Mouse (Mus musculus) MEL (cell line): Measurements from ENCODE around the gene Fhit. TPM values are rescaled to one million over a fixed set of nuclear protein-coding genes. Genes with fewer than 3 reads are reported as not detected.

ENCODE experiments used
- DNase-seq: peaks from one replicate; pipeline ENCODE4 v3.0.0; 2011; ENCODE audit warnings: low read depth, low spot score
- H3K27ac ChIP-seq: 2 replicates; pipeline ENCODE4 v1.5.1; 2012; ENCODE audit warnings: low read depth, mild to moderate bottlenecking, control low read depth, low read length, moderate library complexity; ENCODE audit not compliant: control insufficient read depth
- H3K27me3 ChIP-seq, 2 experiments: fragments of 150-350 bp in 1 of 2; sonication (generic) in 1 of 2; 2 replicates each; pipeline ENCODE4 v1.6.1; 2012; ENCODE audit warnings: low read length in 2 of 2, mild to moderate bottlenecking in 2 of 2, improper control_type of control experiment in 1 of 2, moderate library complexity in 1 of 2; ENCODE audit not compliant: insufficient read depth in 2 of 2, control insufficient read depth in 1 of 2
- H3K36me3 ChIP-seq, 2 experiments: 2 replicates each; pipeline ENCODE4 v1.6.1; 2012 to 2014; ENCODE audit warnings: low read length in 2 of 2, improper control_type of control experiment in 1 of 2, inconsistent platforms in 1 of 2, mild to moderate bottlenecking in 1 of 2; ENCODE audit not compliant: insufficient read depth in 2 of 2, control insufficient read depth in 1 of 2
- H3K4me1 ChIP-seq, 2 experiments: fragments of 150-350 bp in 1 of 2; sonication (generic) in 1 of 2; 2 replicates each; pipeline ENCODE4 v1.6.1; 2012; ENCODE audit warnings: low read length in 2 of 2, improper control_type of control experiment in 1 of 2, mild to moderate bottlenecking in 1 of 2; ENCODE audit not compliant: insufficient read depth in 2 of 2, control insufficient read depth in 1 of 2
- H3K4me3 ChIP-seq, 2 experiments: fragments of 150-350 bp in 1 of 2; sonication (generic) in 1 of 2; 2 replicates each; pipeline ENCODE4 v1.5.1; 2012; ENCODE audit warnings: low read depth in 2 of 2, low read length in 2 of 2, mild to moderate bottlenecking in 2 of 2, moderate library complexity in 2 of 2, control low read depth in 1 of 2, improper control_type of control experiment in 1 of 2; ENCODE audit not compliant: control insufficient read depth in 1 of 2, insufficient read depth in 1 of 2
- H3K79me2 ChIP-seq: 2 replicates; pipeline ENCODE4 v1.6.1; 2012; ENCODE audit warnings: mild to moderate bottlenecking, low read length, moderate library complexity; ENCODE audit not compliant: control insufficient read depth, poor library complexity, insufficient read depth
- H3K9ac ChIP-seq: 2 replicates; pipeline ENCODE4 v1.6.1; 2012; ENCODE audit warnings: low read depth, mild to moderate bottlenecking, control low read depth, low read length, moderate library complexity; ENCODE audit not compliant: control insufficient read depth, poor library complexity, severe bottlenecking
- H3K9me3 ChIP-seq: fragments of 150-350 bp; sonication (generic); replicated peaks from 2 replicates; pipeline ENCODE4 v1.6.1; 2012; ENCODE audit warnings: mild to moderate bottlenecking, low read length, improper control_type of control experiment, moderate library complexity; ENCODE audit not compliant: insufficient read depth
- CHD2 ChIP-seq: IDR thresholded peaks from 2 replicates; pipeline ENCODE4 v1.6.1; 2011; ENCODE audit warnings: low read length, improper control_type of control experiment
- CTCF ChIP-seq, 3 experiments: IDR thresholded peaks in 2 of 3; conservative IDR thresholded peaks in 1 of 3; 2 replicates each; pipeline ENCODE4 v1.5.1; 2011 to 2012; ENCODE audit warnings: low read length in 3 of 3, low read depth in 2 of 3, mild to moderate bottlenecking in 2 of 3, improper control_type of control experiment in 1 of 3, inconsistent platforms in 1 of 3, mixed read lengths in 1 of 3, moderate library complexity in 1 of 3; ENCODE audit not compliant: control insufficient read depth in 1 of 3, insufficient read depth in 1 of 3, poor library complexity in 1 of 3, severe bottlenecking in 1 of 3
- E2F4 ChIP-seq: IDR thresholded peaks from 2 replicates; pipeline ENCODE4 v1.6.1; 2011; ENCODE audit warnings: low read depth, low read length, improper control_type of control experiment, borderline replicate concordance
- ETS1 ChIP-seq: IDR thresholded peaks from 2 replicates; pipeline ENCODE4 v1.6.1; 2012; ENCODE audit warnings: low read depth, mild to moderate bottlenecking, inconsistent platforms, low read length, improper control_type of control experiment, moderate library complexity
- GABPA ChIP-seq: IDR thresholded peaks from 2 replicates; pipeline ENCODE4 v1.6.1; 2012; ENCODE audit warnings: low read depth, mild to moderate bottlenecking, inconsistent platforms, low read length, improper control_type of control experiment, moderate library complexity
- GATA1 ChIP-seq: IDR thresholded peaks from 2 replicates; pipeline ENCODE4 v1.6.1; 2011; ENCODE audit warnings: low read depth, low read length, improper control_type of control experiment
- JUND ChIP-seq: IDR thresholded peaks from 2 replicates; pipeline ENCODE4 v1.6.1; 2011; ENCODE audit warnings: low read depth, mild to moderate bottlenecking, improper control_type of control experiment, low read length
- KAT2A ChIP-seq: conservative IDR thresholded peaks from 2 replicates; pipeline ENCODE4 v1.6.1; 2012; ENCODE audit warnings: low read depth, low read length, improper control_type of control experiment, inconsistent platforms
- MAZ ChIP-seq: IDR thresholded peaks from 2 replicates; pipeline ENCODE4 v1.6.1; 2012; ENCODE audit warnings: low read depth, mild to moderate bottlenecking, inconsistent platforms, low read length, improper control_type of control experiment
- MYC ChIP-seq: IDR thresholded peaks from 2 replicates; pipeline ENCODE4 v1.6.1; 2011; ENCODE audit warnings: low read depth, mild to moderate bottlenecking, low read length, improper control_type of control experiment, moderate library complexity
- NRF1 ChIP-seq: IDR thresholded peaks from 2 replicates; pipeline ENCODE4 v1.6.1; 2014; ENCODE audit warnings: low read depth, mild to moderate bottlenecking, inconsistent platforms, low read length, improper control_type of control experiment, moderate library complexity; ENCODE audit not compliant: poor library complexity, insufficient read depth, severe bottlenecking
- POLR2AphosphoS2 ChIP-seq: IDR thresholded peaks from 2 replicates; pipeline ENCODE4 v1.6.1; 2011; ENCODE audit warnings: low read length, improper control_type of control experiment
- POLR2AphosphoS5 ChIP-seq: IDR thresholded peaks from 2 replicates; pipeline ENCODE4 v1.6.1; 2012; ENCODE audit warnings: low read depth, borderline replicate concordance, mild to moderate bottlenecking, inconsistent platforms, low read length, moderate library complexity, mixed read lengths
- RCOR1 ChIP-seq: IDR thresholded peaks from 2 replicates; pipeline ENCODE4 v1.6.1; 2012; ENCODE audit warnings: low read depth, mild to moderate bottlenecking, inconsistent platforms, low read length, improper control_type of control experiment
- SIN3A ChIP-seq: IDR thresholded peaks from 2 replicates; pipeline ENCODE4 v1.6.1; 2012; ENCODE audit warnings: low read length, improper control_type of control experiment, inconsistent platforms
- SMC3 ChIP-seq: IDR thresholded peaks from 2 replicates; pipeline ENCODE4 v1.6.1; 2011; ENCODE audit warnings: low read depth, low read length, improper control_type of control experiment
- TAL1 ChIP-seq: IDR thresholded peaks from 2 replicates; pipeline ENCODE4 v1.6.1; 2012; ENCODE audit warnings: mild to moderate bottlenecking, inconsistent platforms, low read length, moderate library complexity, mixed read lengths
- USF1 ChIP-seq: IDR thresholded peaks from 2 replicates; pipeline ENCODE4 v1.6.1; 2014; ENCODE audit warnings: low read depth, mild to moderate bottlenecking, inconsistent platforms, low read length, improper control_type of control experiment, moderate library complexity
- USF2 ChIP-seq, 2 experiments: IDR thresholded peaks; 2 replicates each; pipeline ENCODE4 v1.6.1; 2011 to 2012; ENCODE audit warnings: improper control_type of control experiment in 2 of 2, low read length in 2 of 2, borderline replicate concordance in 1 of 2, inconsistent platforms in 1 of 2, low read depth in 1 of 2, mild to moderate bottlenecking in 1 of 2; ENCODE audit not compliant: insufficient read depth in 1 of 2
- ZC3H11A ChIP-seq: IDR thresholded peaks from 2 replicates; pipeline ENCODE4 v1.6.1; 2012; ENCODE audit warnings: low read depth, mild to moderate bottlenecking, inconsistent platforms, low read length, improper control_type of control experiment
- polyA plus RNA-seq, 2 experiments: library from polyadenylated mRNA; stranded (reverse) in 1 of 2; unstranded in 1 of 2; fragments of >175 nt in 1 of 2; fragments of >200 nt in 1 of 2; gene quantifications; 2 replicates each; pipeline versions ENCODE4 v1.2.1 to v1.2.4; 2012; ENCODE audit warnings: low replicate concordance in 2 of 2, low read depth in 1 of 2; ENCODE audit not compliant: insufficient read length in 2 of 2, insufficient read depth in 1 of 2, missing spikeins in 1 of 2
- total RNA-seq: library from RNA; depleted of rRNA; stranded (reverse); fragments of 300-350 nt; gene quantifications from 2 replicates; pipeline ENCODE4 v1.2.3, GENCODE M21; 2012

Gene Fhit
- total and polyA plus RNA-seq, 3 experiments = 0.77 to 1.3 TPM; not detected in 1

GRCm38 (mm10) chr14:11160806-11161450, 907 bp downstream of the Fhit start:
- no peak overlapping the region for H3K9ac ChIP-seq
- H3K27me3 ChIP-seq = no peaks in the 10 kb centered on the region
- H3K9me3 ChIP-seq = no peaks in the 10 kb centered on the region
- H3K4me3 ChIP-seq = no peak overlapping the region
- no peaks in the 10 kb centered on the region for H3K36me3 ChIP-seq
- no peak for DNase-seq
- no peaks in the 10 kb centered on the region for H3K4me1 ChIP-seq
- no peaks in the 10 kb centered on the region for H3K79me2 ChIP-seq
- H3K27ac ChIP-seq = no peak overlapping the region
- no peak for TF ChIP-seq CTCF (IDR thresholded peaks at IDR 0.05 in 2 of 3, conservative IDR thresholded peaks at IDR 0.05 in 1 of 3; ENCODE audit: control insufficient read depth in 1 of 3, insufficient read depth in 1 of 3, low read depth in 2 of 3, low read length in 3 of 3, poor library complexity in 1 of 3, severe bottlenecking in 1 of 3)
- TF ChIP-seq SMC3 = no peak
- TF ChIP-seq NRF1 = no peak
- no peak for TF ChIP-seq E2F4
- TF ChIP-seq USF2 (IDR thresholded peaks at IDR 0.05; ENCODE audit: borderline replicate concordance in 1 of 2, insufficient read depth in 1 of 2, low read depth in 1 of 2, low read length in 2 of 2) = no peak
- no peak for TF ChIP-seq JUND
- TF ChIP-seq GABPA = no peak
- no peak for TF ChIP-seq POLR2AphosphoS2
- no peak for TF ChIP-seq MYC
- no peak for TF ChIP-seq KAT2A
- TF ChIP-seq TAL1 = no peak
- no peak for TF ChIP-seq MAZ
- TF ChIP-seq GATA1 = no peak
- TF ChIP-seq CHD2 = no peak
- no peak for TF ChIP-seq ETS1

DNA sequence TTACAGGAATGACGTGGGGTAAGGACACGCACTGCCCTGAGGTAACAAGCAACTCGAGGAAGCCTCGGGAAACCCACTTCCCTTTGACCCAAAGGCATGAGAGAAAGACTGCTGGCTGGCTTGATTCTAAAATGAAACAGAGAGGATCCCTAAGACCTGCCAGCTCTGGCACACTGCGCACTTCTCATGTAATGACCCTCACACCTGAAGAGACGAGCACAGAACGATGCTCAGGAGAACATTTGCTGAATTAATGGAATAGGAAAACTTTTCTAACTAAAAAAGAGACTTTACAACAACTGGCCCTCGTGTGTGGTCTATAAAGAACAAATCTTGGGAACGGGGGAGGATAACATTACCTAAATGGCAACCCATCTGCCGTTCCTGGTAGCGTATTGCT, 2.2 kb downstream of the Fhit start:
- H3K79me2 ChIP-seq = no peaks in the 10 kb centered on the region
- no peaks in the 10 kb centered on the region for H3K27me3 ChIP-seq
- no peak overlapping the region for H3K4me3 ChIP-seq
- H3K9me3 ChIP-seq = no peaks in the 10 kb centered on the region
- TF ChIP-seq CTCF (IDR thresholded peaks at IDR 0.05 in 2 of 3, conservative IDR thresholded peaks at IDR 0.05 in 1 of 3; ENCODE audit: control insufficient read depth in 1 of 3, insufficient read depth in 1 of 3, low read depth in 2 of 3, low read length in 3 of 3, poor library complexity in 1 of 3, severe bottlenecking in 1 of 3) (no peak), E2F4 (no peak), ETS1 (no peak), ZC3H11A (no peak), POLR2AphosphoS5 (no peak), USF1 (no peak), RCOR1 (no peak), SIN3A (no peak)
- H3K27ac ChIP-seq = no peak overlapping the region
- no peaks in the 10 kb centered on the region for H3K36me3 ChIP-seq
- H3K9ac ChIP-seq = no peak overlapping the region
- H3K4me1 ChIP-seq = no peaks in the 10 kb centered on the region
- DNase-seq = no peak
